In the genomic region with DNA sequence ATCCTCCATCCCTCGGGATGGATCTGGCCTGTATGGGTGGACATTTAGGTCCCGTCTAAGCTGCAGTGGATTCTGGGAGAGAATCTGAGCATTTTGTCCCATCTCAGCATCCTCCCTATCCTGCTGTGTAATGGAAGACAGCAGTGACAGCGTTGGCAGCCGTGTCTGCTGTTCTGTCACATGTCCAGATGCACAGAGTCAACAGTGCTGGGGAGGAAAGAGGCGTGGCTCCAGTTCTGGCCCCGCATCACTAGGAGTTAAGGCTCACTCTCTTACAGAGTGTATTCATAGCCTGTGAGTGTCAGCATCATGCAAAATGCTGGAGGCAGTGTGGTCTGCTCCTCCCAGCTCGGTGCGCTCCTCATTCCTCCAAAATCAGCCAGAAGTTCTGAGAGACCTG, we compare ENCODE assay signal across 18 mouse cellular contexts. TPM values are rescaled to one million over a fixed set of nuclear protein-coding genes. Genes with fewer than 3 reads are reported as not detected.
DNase-seq lines count a peak whose midpoint lies in the region; ATAC-seq and TF ChIP-seq lines count a peak whose summit lies in the region.
"Had no signal": no experiment of that assay in that cellular context is flagged by ENCODE, and none has a peak within 500 bp of the region (broad histone marks: within the 10 kb centered on the region; RNA-seq: fewer than 3 reads in every experiment).

No protein-coding gene starts in this region.

- WGBS in kidney, postnatal 0 days: 59% methylated on average over 8 of the region's 8 CpGs

- H3K4me1 ChIP-seq in kidney, postnatal 0 days (replicated peaks; ENCODE audit: insufficient read depth, low read length): 0 out of 2 replicates have a peak, but pooled peaks cover 8% of the 10 kb centered on the region

- no peaks in the 10 kb centered on the region for H3K27me3 ChIP-seq in kidney, postnatal 0 days (ENCODE audit: insufficient read depth, low read length)
- H3K27me3 ChIP-seq: embryonic facial prominence, embryonic 15.5 days; forebrain, embryonic 13.5 days; liver, embryonic 12.5 days had no signal

- H3K9me3 ChIP-seq in kidney, postnatal 0 days (replicated peaks; ENCODE audit: low read length): no peaks in the 10 kb centered on the region
- H3K9me3 ChIP-seq: embryonic facial prominence, embryonic 15.5 days; forebrain, embryonic 13.5 days; liver, embryonic 12.5 days; midbrain, embryonic 10.5 days had no signal

- no peak; the same call in 1 of the 2 replicates for ATAC-seq in kidney, postnatal 0 days (replicated peaks; ENCODE audit: low FRiP score, low read depth)
- ATAC-seq: CD4-positive, CD25-positive, alpha-beta regulatory T cell, adult 4 months; forebrain, embryonic 13.5 days; liver, embryonic 12.5 days had no signal

- peak; percentile 18 to 28 for DNase-seq in heart, adult 18-20 months
- no peak for DNase-seq in heart, postnatal 25 days (ENCODE audit: low spot score)
- peak; percentile 43 for DNase-seq in kidney, postnatal 0 days (ENCODE audit: low spot score)
- DNase-seq in kidney, postnatal 14 days: no peak
- peak; percentile 55 for DNase-seq in lung, postnatal 10 days
- no peak for DNase-seq in lung, postnatal 14 days
- DNase-seq in T-cell, adult 2 months (ENCODE audit: low spot score): no peak
- DNase-seq: gastrocnemius, postnatal 14 days; right cerebral cortex, postnatal 14 days; thymus, adult 18-20 months had no signal

- TF ChIP-seq CTCF in kidney, postnatal 0 days (IDR thresholded peaks at IDR 0.05; ENCODE audit: low read depth): no peak

- intact Hi-C loops in heart, postnatal 25 days (cut with DNase I): no loop called here

- H3K4me2 ChIP-seq in kidney, postnatal 0 days (ENCODE audit: low read length): no peak overlapping the region
- H3K4me2 ChIP-seq: embryonic facial prominence, embryonic 15.5 days; forebrain, embryonic 13.5 days; liver, embryonic 12.5 days had no signal

- H3K36me3 ChIP-seq in kidney, postnatal 0 days (ENCODE audit: insufficient read depth, low read length): no peaks in the 10 kb centered on the region
- H3K36me3 ChIP-seq: midbrain, embryonic 10.5 days had no signal

- H3K9ac ChIP-seq in kidney, postnatal 0 days (ENCODE audit: low read depth, low read length): no peak overlapping the region
- H3K9ac ChIP-seq: embryonic facial prominence, embryonic 15.5 days; forebrain, embryonic 13.5 days; liver, embryonic 12.5 days had no signal

- no peak overlapping the region for H3K4me3 ChIP-seq in kidney, postnatal 0 days (replicated peaks; ENCODE audit: low read depth, low read length)
- H3K4me3 ChIP-seq: embryonic facial prominence, embryonic 15.5 days; forebrain, embryonic 13.5 days; liver, embryonic 12.5 days; midbrain, embryonic 10.5 days; myocyte had no signal

- no peak overlapping the region for H3K27ac ChIP-seq in kidney, postnatal 0 days
- H3K27ac ChIP-seq: embryonic facial prominence, embryonic 15.5 days; forebrain, embryonic 13.5 days; liver, embryonic 12.5 days; midbrain, embryonic 10.5 days had no signal

RNA-seq across cellular contexts. Expression of gene Haao, which starts 28.3 kb away (rescaled TPM):
- total RNA-seq in heart, adult 18-20 months (2021): 1 to 10 TPM in 1 of 2 experiments, under 1 TPM in 1; 0.27 to 2.0 TPM
- under 1 TPM in 1 of 2 experiments, not detected in 1; 0.13 TPM for total RNA-seq in heart, postnatal 25 days (2021)
- polyA plus RNA-seq in kidney, postnatal 0 days (2015; fragmentation: Nextera tagmentation; extraction: Ambion mirVana): 4.9 and 6.3 TPM in 2 replicates
- total RNA-seq: gastrocnemius, postnatal 14 days; layer of hippocampus, postnatal 10 days; left cerebral cortex, postnatal 25 days had no signal
- polyA plus RNA-seq: forebrain, embryonic 13.5 days; myocyte had no signal

Comparison
In these comparisons a context has a peak if more than half of its experiments do, and no peak if none do; other contexts are left out.
1. DNase-seq: peak in heart, adult 18-20 months (2 of 2), kidney, postnatal 0 days (single experiment) and lung, postnatal 10 days (single experiment); none in heart, postnatal 25 days (single experiment), kidney, postnatal 14 days (single experiment), lung, postnatal 14 days (single experiment) and T-cell, adult 2 months (single experiment).